Mouse (Mus musculus): ENCODE results near the gene Ttf2. TPM values are rescaled to one million over a fixed set of nuclear protein-coding genes. Genes with fewer than 3 reads are reported as not detected.

The Ttf2 gene
- polyA plus RNA-seq, 1 experiment from 2014 or later, result 13.7 TPM

GRCm38 (mm10) chr3:100924065-100924732 is 45.3 kb downstream of the Ttf2 start:
- Histone ChIP-seq H3K4me3 (no peak overlapping the region), H3K4me2 (peak overlapping the region; percentile 69; the same call in 1 of the 2 replicates), H3K36me3 (ENCODE audit: poor library complexity, severe bottlenecking) (peaks cover 24% of the 10 kb centered on the region), H3K27ac (peak overlapping the region; percentile 26; the same call in 1 of the 2 replicates), H3K9ac (no peak overlapping the region), H3K4me1 (peaks cover 52% of the 10 kb centered on the region), H3K9me3 (replicated peaks) (no peaks in the 10 kb centered on the region), H3K27me3 (no peaks in the 10 kb centered on the region)
- no peak for ATAC-seq
- WGBS, result 72% methylated on average over 6 of the region's 6 CpGs

- no peaks in the 10 kb centered on the region for H3K27me3 ChIP-seq
- peak overlapping the region; percentile 69 for H3K4me2 ChIP-seq
- ATAC-seq, result peak; percentile 66; the same call in 1 of the 2 replicates
- peaks cover 11% of the 10 kb centered on the region for H3K36me3 ChIP-seq (ENCODE audit: poor library complexity, severe bottlenecking)
- H3K4me3 ChIP-seq, result peak overlapping the region; percentile 55
- H3K9ac ChIP-seq, result peak overlapping the region; percentile 74
- peaks cover 52% of the 10 kb centered on the region for H3K4me1 ChIP-seq
- 36% methylated on average over 28 of the region's 28 CpGs for WGBS
- H3K9me3 ChIP-seq (replicated peaks), result no peaks in the 10 kb centered on the region
- peak overlapping the region; percentile 48 for H3K27ac ChIP-seq
These were observed 46.7 kb downstream of the Ttf2 start for GRCm38 (mm10) chr3:100922506-100923375.

- peak; percentile 97 for ATAC-seq
- Histone ChIP-seq H3K4me1 (peaks cover 49% of the 10 kb centered on the region), H3K27me3 (no peaks in the 10 kb centered on the region), H3K4me3 (peak within 1 kb of the TSS; percentile 55), H3K4me2 (peak within 1 kb of the TSS; percentile 69), H3K36me3 (ENCODE audit: poor library complexity, severe bottlenecking) (peaks cover 8% of the 10 kb centered on the region; the same call in 1 of the 2 replicates), H3K9me3 (replicated peaks) (no peaks in the 10 kb centered on the region), H3K9ac (peak within 1 kb of the TSS; percentile 74), H3K27ac (peak within 1 kb of the TSS; percentile 48)
- under 1% methylated on average over 39 of the region's 39 CpGs for WGBS
These were observed 47.5 kb downstream of the Ttf2 start, which contains the start of gene Trim45 for GRCm38 (mm10) chr3:100921825-100922505. Gene Trim45, plus strand, starts transcription at chr3:100922202.

GRCm38 (mm10) chr3:100920611-100921140 is 48.8 kb downstream of the Ttf2 start:
- WGBS, result 86% methylated on average over 9 of the region's 9 CpGs
- H3K9me3 ChIP-seq (replicated peaks), result no peaks in the 10 kb centered on the region
- no peak for ATAC-seq
- H3K4me3 ChIP-seq, result no peak overlapping the region
- peaks cover 36% of the 10 kb centered on the region for H3K4me1 ChIP-seq
- peaks cover 5% of the 10 kb centered on the region; the same call in 1 of the 2 replicates for H3K36me3 ChIP-seq (ENCODE audit: poor library complexity, severe bottlenecking)
- no peak overlapping the region for H3K27ac ChIP-seq
- H3K9ac ChIP-seq, result no peak overlapping the region
- no peak overlapping the region for H3K4me2 ChIP-seq
- no peaks in the 10 kb centered on the region for H3K27me3 ChIP-seq

- Histone ChIP-seq H3K4me2 (no peak overlapping the region; the same call in 1 of the 2 replicates), H3K4me1 (peaks cover 7% of the 10 kb centered on the region), H3K4me3 (no peak overlapping the region), H3K9ac (no peak overlapping the region), H3K9me3 (replicated peaks) (no peaks in the 10 kb centered on the region), H3K36me3 (ENCODE audit: poor library complexity, severe bottlenecking) (no peaks in the 10 kb centered on the region), H3K27ac (no peak overlapping the region), H3K27me3 (no peaks in the 10 kb centered on the region)
- ATAC-seq, result no peak
- 18% methylated on average over 7 of the region's 7 CpGs for WGBS
These were observed 52.6 kb downstream of the Ttf2 start for GRCm38 (mm10) chr3:100916844-100917243.

GRCm38 (mm10) chr3:100911498-100912213 is 57.8 kb downstream of the Ttf2 start:
- H3K27ac ChIP-seq, result no peak overlapping the region
- no peaks in the 10 kb centered on the region for H3K4me1 ChIP-seq
- no peak overlapping the region for H3K9ac ChIP-seq
- H3K4me2 ChIP-seq, result no peak overlapping the region
- no peak for ATAC-seq
- no peaks in the 10 kb centered on the region for H3K9me3 ChIP-seq (replicated peaks)
- 86% methylated on average over 7 of the region's 7 CpGs for WGBS
- H3K4me3 ChIP-seq, result no peak overlapping the region
- H3K36me3 ChIP-seq (ENCODE audit: poor library complexity, severe bottlenecking), result no peaks in the 10 kb centered on the region
- H3K27me3 ChIP-seq, result no peaks in the 10 kb centered on the region

GRCm38 (mm10) chr3:100911026-100911425 is 58.4 kb downstream of the Ttf2 start:
- Histone ChIP-seq H3K27ac (no peak overlapping the region), H3K4me1 (no peaks in the 10 kb centered on the region), H3K4me2 (no peak overlapping the region), H3K4me3 (no peak overlapping the region), H3K27me3 (no peaks in the 10 kb centered on the region), H3K9me3 (replicated peaks) (no peaks in the 10 kb centered on the region), H3K36me3 (ENCODE audit: poor library complexity, severe bottlenecking) (no peaks in the 10 kb centered on the region), H3K9ac (no peak overlapping the region)
- 87% methylated on average over 9 of the region's 9 CpGs for WGBS
- ATAC-seq, result no peak

GRCm38 (mm10) chr3:100910621-100911020 is 58.8 kb downstream of the Ttf2 start:
- Histone ChIP-seq H3K4me3 (no peak overlapping the region), H3K4me1 (no peaks in the 10 kb centered on the region), H3K36me3 (ENCODE audit: poor library complexity, severe bottlenecking) (no peaks in the 10 kb centered on the region), H3K4me2 (no peak overlapping the region), H3K9me3 (replicated peaks) (no peaks in the 10 kb centered on the region), H3K27me3 (no peaks in the 10 kb centered on the region), H3K27ac (no peak overlapping the region), H3K9ac (no peak overlapping the region)
- 70% methylated on average over 5 of the region's 5 CpGs for WGBS
- no peak for ATAC-seq

- no peak overlapping the region for H3K4me3 ChIP-seq
- no peak for ATAC-seq
- no peaks in the 10 kb centered on the region for H3K4me1 ChIP-seq
- no peak overlapping the region for H3K9ac ChIP-seq
- H3K27ac ChIP-seq, result no peak overlapping the region
- no peaks in the 10 kb centered on the region for H3K9me3 ChIP-seq (replicated peaks)
- H3K4me2 ChIP-seq, result no peak overlapping the region
- 86% methylated on average over 6 of the region's 6 CpGs for WGBS
- no peaks in the 10 kb centered on the region for H3K36me3 ChIP-seq (ENCODE audit: poor library complexity, severe bottlenecking)
- no peaks in the 10 kb centered on the region for H3K27me3 ChIP-seq
These were observed 60.9 kb downstream of the Ttf2 start for GRCm38 (mm10) chr3:100908594-100908993.

GRCm38 (mm10) chr3:100906916-100907315 is 62.5 kb downstream of the Ttf2 start:
- H3K4me1 ChIP-seq, result no peaks in the 10 kb centered on the region
- H3K36me3 ChIP-seq (ENCODE audit: poor library complexity, severe bottlenecking), result no peaks in the 10 kb centered on the region
- ATAC-seq, result no peak
- no peaks in the 10 kb centered on the region for H3K9me3 ChIP-seq (replicated peaks)
- no peak overlapping the region for H3K4me3 ChIP-seq
- H3K9ac ChIP-seq, result no peak overlapping the region
- WGBS, result 27% methylated on average over 3 of the region's 3 CpGs
- H3K4me2 ChIP-seq, result no peak overlapping the region
- no peaks in the 10 kb centered on the region for H3K27me3 ChIP-seq
- no peak overlapping the region for H3K27ac ChIP-seq

- ATAC-seq, result no peak
- 89% methylated on average over 6 of the region's 6 CpGs for WGBS
- Histone ChIP-seq H3K4me3 (no peak overlapping the region), H3K9ac (no peak overlapping the region), H3K4me1 (no peaks in the 10 kb centered on the region), H3K27me3 (no peaks in the 10 kb centered on the region), H3K4me2 (no peak overlapping the region), H3K9me3 (replicated peaks) (no peaks in the 10 kb centered on the region), H3K27ac (no peak overlapping the region), H3K36me3 (ENCODE audit: poor library complexity, severe bottlenecking) (no peaks in the 10 kb centered on the region)
These were observed 63.3 kb downstream of the Ttf2 start for GRCm38 (mm10) chr3:100906128-100906527.

Measured in forebrain, embryonic 13.5 days (tissue).